Mouse (Mus musculus): ENCODE measurements at regions not wholly inside any gene's neighbourhood (a gene's known extent, or its start where the extent isn't known, plus 50 kb on each side); places are given as distances from the start of the nearest gene placed in this dataset.

DNA sequence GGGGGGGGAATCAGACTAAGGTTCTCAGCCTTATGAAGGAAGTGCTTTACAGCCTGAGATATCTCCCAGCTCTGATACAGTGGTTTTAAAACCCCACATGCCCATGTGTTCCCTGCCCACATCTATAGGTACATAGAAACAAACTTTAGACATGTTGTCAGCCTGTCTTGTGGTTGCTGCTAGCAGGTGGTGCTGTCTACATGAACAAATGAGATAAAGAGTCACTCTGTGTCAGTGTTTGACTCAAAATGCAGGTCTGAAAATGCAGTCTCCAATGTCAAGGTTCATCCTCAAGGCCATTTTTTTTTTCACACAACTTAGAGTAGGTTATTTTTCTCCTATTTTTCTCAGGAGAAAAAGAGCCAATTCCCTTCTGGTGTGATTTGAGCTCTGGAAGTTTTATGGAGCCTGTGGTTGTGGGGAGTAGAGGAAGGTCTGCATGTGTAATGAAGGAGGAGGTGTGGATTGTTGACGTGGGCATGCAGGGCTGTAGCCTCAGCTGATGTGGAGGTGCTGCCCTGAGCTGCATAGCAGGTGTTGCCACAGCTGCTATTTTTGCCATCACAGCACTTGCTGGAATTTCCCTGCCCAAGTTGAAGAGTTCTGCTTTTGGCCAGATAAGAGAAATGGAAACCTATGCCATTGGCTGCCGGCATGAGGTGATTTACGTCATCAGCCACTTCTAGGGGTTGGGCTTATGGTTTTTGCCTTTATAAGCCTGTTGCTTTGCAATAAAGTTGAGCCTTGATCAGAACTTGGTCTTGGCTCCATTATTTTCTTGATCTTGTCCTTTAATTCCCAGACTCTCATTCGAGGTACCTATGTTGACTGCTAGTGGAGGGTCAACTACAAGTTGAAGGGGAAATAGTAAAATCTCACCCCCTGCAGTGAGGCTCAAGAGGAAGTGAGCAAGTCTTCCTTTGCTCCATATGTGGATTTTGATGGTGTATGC is 486.5 kb upstream of the Adamts16 start:
- TF ChIP-seq CTCF (IDR thresholded peaks at IDR 0.05; ENCODE audit: low read depth): no peak
- no peak for TF ChIP-seq EP300 (optimal IDR thresholded peaks at IDR 0.05)
